7 mouse cellular contexts compared by ENCODE assay signal in genomic region chr7:56018446-56018971, GRCm38 (mm10). TPM values are rescaled to one million over a fixed set of nuclear protein-coding genes. Genes with fewer than 3 reads are reported as not detected.
DNase-seq lines count a peak whose midpoint lies in the region; ATAC-seq lines count a peak whose summit lies in the region.

No protein-coding gene starts in this region.

- peak overlapping the region; percentile 80 for H3K4me2 ChIP-seq in embryonic facial prominence, embryonic 13.5 days
- H3K4me2 ChIP-seq in intestine, embryonic 16.5 days (ENCODE audit: low read depth, low read length), result peak overlapping the region; percentile 80
- peak overlapping the region; percentile 72 for H3K4me2 ChIP-seq in midbrain, embryonic 16.5 days (ENCODE audit: low read length)

- peak; percentile 8 for DNase-seq in retina, embryonic 14.5 days (ENCODE audit: low spot score)
- DNase-seq in retina, postnatal 1 day, result no peak
- DNase-seq in adrenal gland, adult 8-10 months, result no peak

- H3K27ac ChIP-seq in embryonic facial prominence, embryonic 13.5 days, result peak overlapping the region; percentile 74
- H3K27ac ChIP-seq in intestine, embryonic 16.5 days (ENCODE audit: low read length), result no peak overlapping the region
- peak overlapping the region; percentile 84 for H3K27ac ChIP-seq in midbrain, embryonic 16.5 days (ENCODE audit: low read length)

- no peaks in the 10 kb centered on the region for H3K27me3 ChIP-seq in embryonic facial prominence, embryonic 13.5 days
- no peaks in the 10 kb centered on the region for H3K27me3 ChIP-seq in intestine, embryonic 16.5 days (replicated peaks; ENCODE audit: control insufficient read depth, insufficient read depth, low read length)
- no peaks in the 10 kb centered on the region for H3K27me3 ChIP-seq in midbrain, embryonic 16.5 days (ENCODE audit: control insufficient read depth, insufficient read depth, low read depth, low read length)

- H3K9ac ChIP-seq in embryonic facial prominence, embryonic 13.5 days, result peak overlapping the region; percentile 85
- H3K9ac ChIP-seq in intestine, embryonic 16.5 days (ENCODE audit: low read depth, low read length), result peak overlapping the region; percentile 87
- peak overlapping the region; percentile 76 for H3K9ac ChIP-seq in midbrain, embryonic 16.5 days (ENCODE audit: low read depth, low read length)

- peaks cover 12% of the 10 kb centered on the region for H3K4me1 ChIP-seq in embryonic facial prominence, embryonic 13.5 days
- H3K4me1 ChIP-seq in intestine, embryonic 16.5 days (ENCODE audit: control insufficient read depth, insufficient read depth, low read length), result peaks cover 5% of the 10 kb centered on the region; the same call in 1 of the 2 replicates
- H3K4me1 ChIP-seq in midbrain, embryonic 16.5 days (ENCODE audit: control insufficient read depth, insufficient read depth, low read length), result peaks cover 11% of the 10 kb centered on the region

- WGBS in embryonic facial prominence, embryonic 13.5 days, result 33% methylated on average over 7 of the region's 7 CpGs
- WGBS in intestine, embryonic 16.5 days, result 45% methylated on average over 7 of the region's 7 CpGs
- WGBS in midbrain, embryonic 16.5 days, result 41% methylated on average over 7 of the region's 7 CpGs

- 0 out of 2 replicates have a peak, but pooled peaks have one; percentile 10 for ATAC-seq in embryonic facial prominence, embryonic 13.5 days (ENCODE audit: insufficient number of reproducible peaks, insufficient read depth, low FRiP score, low TSS enrichment, low read depth)
- ATAC-seq in intestine, embryonic 16.5 days, result no peak; the same call in 1 of the 2 replicates
- ATAC-seq in midbrain, embryonic 16.5 days, result peak; percentile 26
- no peak for ATAC-seq in monocyte, adult 5-6 weeks (replicated peaks; ENCODE audit: insufficient number of reproducible peaks, low FRiP score, low TSS enrichment, poor library complexity, severe bottlenecking)

- no peaks in the 10 kb centered on the region for H3K9me3 ChIP-seq in embryonic facial prominence, embryonic 13.5 days
- H3K9me3 ChIP-seq in intestine, embryonic 16.5 days (ENCODE audit: control insufficient read depth, low read length), result no peaks in the 10 kb centered on the region
- H3K9me3 ChIP-seq in midbrain, embryonic 16.5 days (replicated peaks; ENCODE audit: control insufficient read depth, low read length, poor library complexity, severe bottlenecking), result peaks cover under 1% of the 10 kb centered on the region; the same call in 1 of the 2 replicates

- peak overlapping the region; percentile 75 for H3K4me3 ChIP-seq in embryonic facial prominence, embryonic 13.5 days
- peak overlapping the region; percentile 83 for H3K4me3 ChIP-seq in intestine, embryonic 16.5 days (ENCODE audit: low read length)
- peak overlapping the region; percentile 82 for H3K4me3 ChIP-seq in midbrain, embryonic 16.5 days (ENCODE audit: low read depth, low read length)

- 0 out of 2 replicates have a peak, but pooled peaks cover 7% of the 10 kb centered on the region for H3K36me3 ChIP-seq in embryonic facial prominence, embryonic 13.5 days
- no peaks in the 10 kb centered on the region for H3K36me3 ChIP-seq in intestine, embryonic 16.5 days (ENCODE audit: control insufficient read depth, insufficient read depth, low read length)
- 0 out of 2 replicates have a peak, but pooled peaks cover 2% of the 10 kb centered on the region for H3K36me3 ChIP-seq in midbrain, embryonic 16.5 days (ENCODE audit: control insufficient read depth, insufficient read depth, low read length)

RNA-seq across cellular contexts. Expression of gene Nipa1, which starts 1.2 kb away (rescaled TPM):
- 9.8 and 10.3 TPM in 2 replicates for polyA plus RNA-seq in embryonic facial prominence, embryonic 13.5 days (2015; fragmentation: Nextera tagmentation; extraction: Ambion mirVana)
- 2.9 and 3.7 TPM in 2 replicates for polyA plus RNA-seq in intestine, embryonic 16.5 days (2015; fragmentation: Nextera tagmentation; extraction: Ambion mirVana)
- 32.0 and 33.2 TPM in 2 replicates for polyA plus RNA-seq in midbrain, embryonic 16.5 days (2015; fragmentation: Nextera tagmentation; extraction: Ambion mirVana)
- 10 to 100 TPM; 11.3 to 14.1 (median 12.3) TPM for total RNA-seq in adrenal gland, adult 8-10 months (2022)
- total RNA-seq in monocyte, adult 5-6 weeks (2017), result 0.68 TPM in 1 of 3 replicates, not detected in the others

RNA-seq across cellular contexts. Expression of gene Herc2, which starts 31.5 kb away (rescaled TPM):
- 32.3 and 32.5 TPM in 2 replicates for polyA plus RNA-seq in embryonic facial prominence, embryonic 13.5 days (2015; fragmentation: Nextera tagmentation; extraction: Ambion mirVana)
- 15.5 and 16.7 TPM in 2 replicates for polyA plus RNA-seq in intestine, embryonic 16.5 days (2015; fragmentation: Nextera tagmentation; extraction: Ambion mirVana)
- 51.5 and 53.1 TPM in 2 replicates for polyA plus RNA-seq in midbrain, embryonic 16.5 days (2015; fragmentation: Nextera tagmentation; extraction: Ambion mirVana)
- 10 to 100 TPM; 67.5 to 85.6 (median 76.3) TPM for total RNA-seq in adrenal gland, adult 8-10 months (2022)
- total RNA-seq in monocyte, adult 5-6 weeks (2017), result 61.9 to 106 TPM (median 66.8 TPM) in 3 replicates

RNA-seq across cellular contexts. Expression of gene Nipa2, which starts 56.2 kb away (rescaled TPM):
- 41.9 and 43.1 TPM in 2 replicates for polyA plus RNA-seq in embryonic facial prominence, embryonic 13.5 days (2015; fragmentation: Nextera tagmentation; extraction: Ambion mirVana)
- 55.9 and 71.0 TPM in 2 replicates for polyA plus RNA-seq in intestine, embryonic 16.5 days (2015; fragmentation: Nextera tagmentation; extraction: Ambion mirVana)
- polyA plus RNA-seq in midbrain, embryonic 16.5 days (2015; fragmentation: Nextera tagmentation; extraction: Ambion mirVana), result 33.4 and 34.6 TPM in 2 replicates
- total RNA-seq in adrenal gland, adult 8-10 months (2022), result 10 to 100 TPM; 49.1 to 66.3 (median 54.7) TPM
- 45.5 to 55.8 TPM (median 54.9 TPM) in 3 replicates for total RNA-seq in monocyte, adult 5-6 weeks (2017)

Comparison
In these comparisons a context has a peak if more than half of its experiments do, and no peak if none do; other contexts are left out.
1. ATAC-seq: peak in embryonic facial prominence, embryonic 13.5 days (single experiment) and midbrain, embryonic 16.5 days (single experiment); none in intestine, embryonic 16.5 days (single experiment) and monocyte, adult 5-6 weeks (single experiment).
2. Peak in every context shown above with its lines, with median percentiles within 50 percentile points of each other: H3K4me2 ChIP-seq, H3K4me3 ChIP-seq and H3K9ac ChIP-seq.